Mouse (Mus musculus) heart, postnatal 0 days (tissue): ENCODE data around the gene Fnbp1.

Experiments
- CTCF ChIP-seq: IDR thresholded peaks from 2 replicates; pipeline ENCODE4 v1.5.1; 2016; ENCODE audit warnings: antibody characterized with exemption, control low read depth, low read depth
- EP300 ChIP-seq: IDR thresholded peaks from 2 replicates; pipeline ENCODE4 v1.6.1; 2016; ENCODE audit warnings: antibody characterized with exemption, low read depth

DNA sequence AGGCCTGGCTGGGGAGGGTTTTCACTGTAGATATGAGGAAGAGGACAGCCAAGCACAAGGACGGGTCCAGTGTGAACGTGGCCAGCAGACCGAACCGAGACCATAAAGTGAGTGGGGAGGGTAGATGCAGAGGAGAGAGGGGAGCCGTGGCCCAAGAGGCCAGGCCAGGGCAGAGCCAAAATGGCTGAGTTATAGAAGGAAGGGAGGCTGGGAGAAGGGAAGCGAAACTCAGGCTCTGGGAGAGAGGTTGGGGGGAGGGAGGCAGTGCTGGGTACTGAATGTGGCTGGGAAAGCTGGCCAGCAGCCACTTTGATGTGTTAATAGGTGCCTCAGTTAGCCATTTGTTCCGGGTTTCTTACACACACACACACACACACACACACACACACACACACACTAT lies 14.6 kb downstream of the Fnbp1 start:
- TF ChIP-seq EP300 (no peak), CTCF (no peak)
